Mouse (Mus musculus) stomach, embryonic 16.5 days (tissue): Measurements from ENCODE around the gene Cacna1a. TPM values are rescaled to one million over a fixed set of nuclear protein-coding genes. Genes with fewer than 3 reads are reported as not detected.
A peak's percentile ranks its signal among the peaks of the same experiment; 100 is the strongest.

Source experiments
- ATAC-seq: fragments of 200-750 bp; cut with Nextera tagmentation; 2 replicates; pipeline ENCODE4 v1.8.0; 2017; ENCODE audit warnings: moderate number of reproducible peaks, moderate TSS enrichment; ENCODE audit not compliant: insufficient read depth, low FRiP score
- H3K27ac ChIP-seq: fragments of 300-500 bp; sonication (generic); 2 replicates; pipeline ENCODE4 v1.5.1; 2014; ENCODE audit warnings: low read length
- H3K27me3 ChIP-seq: fragments of 300-500 bp; sonication (generic); 2 replicates; pipeline ENCODE4 v1.6.1; 2014; ENCODE audit warnings: low read length, control low read depth, mixed read lengths; ENCODE audit not compliant: control insufficient read depth, insufficient read depth
- H3K36me3 ChIP-seq: fragments of 300-500 bp; sonication (generic); 2 replicates; pipeline ENCODE4 v1.6.1; 2014; ENCODE audit warnings: low read length; ENCODE audit not compliant: control insufficient read depth, insufficient read depth
- H3K4me1 ChIP-seq: fragments of 300-500 bp; sonication (generic); 2 replicates; pipeline ENCODE4 v1.6.1; 2014; ENCODE audit warnings: low read length, control low read depth, mixed read lengths; ENCODE audit not compliant: control insufficient read depth, insufficient read depth
- H3K4me2 ChIP-seq: fragments of 300-500 bp; sonication (generic); 2 replicates; pipeline ENCODE4 v1.6.1; 2014; ENCODE audit warnings: low read depth, low read length, mixed read lengths
- H3K4me3 ChIP-seq: fragments of 300-500 bp; sonication (generic); replicated peaks from 2 replicates; pipeline ENCODE4 v1.5.1; 2014; ENCODE audit warnings: mild to moderate bottlenecking, low read length
- H3K9ac ChIP-seq: fragments of 300-500 bp; sonication (generic); 2 replicates; pipeline ENCODE4 v1.6.1; 2014; ENCODE audit warnings: low read length
- H3K9me3 ChIP-seq: fragments of 300-500 bp; sonication (generic); replicated peaks from 2 replicates; pipeline ENCODE4 v1.6.1; 2016; ENCODE audit warnings: low read length, control low read depth; ENCODE audit not compliant: control insufficient read depth
- WGBS: fragments of 180-500 bp; shearing (Covaris S2); extraction: QIAGEN DNeasy Blood & Tissue Kit; methylation state at CpG from one replicate; pipeline ENCODE4 v1.1.7; 2014; 5-methylcytosine and 5-hydroxymethylcytosine counted together
- polyA plus RNA-seq: library from polyadenylated mRNA; unstranded; fragments of >200 nt; fragmentation: Nextera tagmentation; extraction: Ambion mirVana; gene quantifications from 2 replicates; pipeline ENCODE4 v1.2.1, GENCODE M21; 2015

Gene Cacna1a
- polyA plus RNA-seq, 1 experiment from 2014 or later, result 2.0 TPM

DNA sequence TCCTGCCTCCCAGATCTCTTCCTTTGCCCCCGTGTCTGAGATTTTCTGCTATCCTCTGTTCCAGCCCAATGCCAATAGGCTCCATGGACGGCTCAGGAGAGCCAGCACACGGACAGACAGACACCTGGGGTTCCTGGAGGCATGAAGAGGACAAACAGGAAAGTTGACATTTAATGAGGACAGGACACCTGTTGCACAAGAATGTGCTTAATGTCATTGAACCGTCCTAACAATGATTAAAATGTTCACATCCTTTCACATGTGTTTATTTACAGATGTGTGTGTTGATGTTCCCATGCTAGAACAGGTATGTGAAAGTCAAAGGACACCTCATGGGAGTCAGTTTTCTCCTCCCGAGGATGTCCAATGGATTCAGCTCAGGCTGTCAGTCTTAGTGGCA lies 254.8 kb downstream of the Cacna1a start:
- Histone ChIP-seq H3K9me3 (no peaks in the 10 kb centered on the region), H3K4me3 (no peak overlapping the region), H3K4me2 (no peak overlapping the region), H3K4me1 (peaks cover 11% of the 10 kb centered on the region), H3K27me3 (no peaks in the 10 kb centered on the region), H3K9ac (no peak overlapping the region), H3K27ac (no peak overlapping the region), H3K36me3 (no peaks in the 10 kb centered on the region)
- WGBS, result 56% methylated on average over 5 of the region's 5 CpGs
- no peak for ATAC-seq

DNA sequence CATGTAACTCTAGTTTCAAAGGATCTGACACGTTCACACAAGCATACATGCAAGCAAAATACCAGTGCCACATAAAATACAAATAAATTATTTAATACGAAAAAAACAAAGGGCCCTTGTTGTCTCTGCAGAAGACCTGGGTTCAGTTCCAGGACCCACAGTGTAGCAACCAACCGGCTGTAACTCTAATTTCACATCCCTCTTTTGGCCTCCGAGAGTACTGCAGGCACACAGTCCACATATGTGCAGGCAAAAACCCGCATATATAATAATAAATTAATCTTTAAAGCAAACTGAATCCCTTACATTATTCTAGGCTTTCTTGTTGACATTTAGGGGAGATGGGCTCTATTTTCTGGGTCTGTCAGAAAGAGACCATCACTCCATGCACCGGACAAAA lies 258.6 kb downstream of the Cacna1a start:
- H3K27ac ChIP-seq, result no peak overlapping the region

GRCm38 (mm10) chr8:84647461-84647901 lies 259.2 kb downstream of the Cacna1a start:
- Histone ChIP-seq H3K4me1 (peaks cover 9% of the 10 kb centered on the region), H3K36me3 (no peaks in the 10 kb centered on the region), H3K4me2 (peak overlapping the region; percentile 51), H3K4me3 (peak overlapping the region; percentile 21), H3K27me3 (no peaks in the 10 kb centered on the region), H3K27ac (no peak overlapping the region), H3K9ac (0 out of 2 replicates have a peak overlapping the region, but pooled peaks have one; percentile 46), H3K9me3 (no peaks in the 10 kb centered on the region)
- 3% methylated on average over 14 of the region's 14 CpGs for WGBS
- no peak; the same call in 1 of the 2 replicates for ATAC-seq

More for the DNA sequence above, 258.6 kb downstream of the Cacna1a start:
- 58% methylated on average over 6 of the region's 6 CpGs for WGBS
- Histone ChIP-seq H3K36me3 (no peaks in the 10 kb centered on the region), H3K27me3 (no peaks in the 10 kb centered on the region), H3K9ac (no peak overlapping the region), H3K9me3 (no peaks in the 10 kb centered on the region), H3K4me2 (0 out of 2 replicates have a peak overlapping the region, but pooled peaks have one; percentile 51), H3K4me3 (no peak overlapping the region), H3K4me1 (peaks cover 9% of the 10 kb centered on the region)
- ATAC-seq, result no peak

DNA sequence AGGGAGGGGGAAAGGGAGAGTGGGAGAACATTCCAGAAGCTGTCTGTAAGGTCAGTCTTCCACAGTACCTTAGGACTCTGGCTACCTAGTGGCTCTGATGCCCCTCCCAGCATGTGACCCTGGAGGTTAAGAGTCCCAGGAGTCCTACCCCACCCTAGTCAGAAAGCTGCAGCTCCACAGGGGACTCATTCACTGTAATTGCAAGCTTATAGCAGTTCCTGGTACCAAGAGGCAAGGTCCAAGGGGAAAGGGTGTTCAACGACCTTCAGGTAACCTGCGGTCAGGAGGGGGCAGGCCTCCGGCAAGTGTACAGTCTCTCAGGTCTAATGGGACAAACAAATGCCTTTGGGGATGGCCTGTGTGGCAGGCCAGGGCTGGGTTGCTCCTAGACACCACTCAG lies 262.0 kb downstream of the Cacna1a start:
- Histone ChIP-seq H3K27me3 (no peaks in the 10 kb centered on the region), H3K36me3 (no peaks in the 10 kb centered on the region), H3K9ac (no peak overlapping the region; the same call in 1 of the 2 replicates), H3K27ac (peak overlapping the region; percentile 14; the same call in 1 of the 2 replicates), H3K9me3 (no peaks in the 10 kb centered on the region), H3K4me3 (no peak overlapping the region), H3K4me2 (no peak overlapping the region), H3K4me1 (peaks cover 14% of the 10 kb centered on the region)
- WGBS, result 39% methylated on average over 3 of the region's 3 CpGs
- ATAC-seq, result no peak

- Histone ChIP-seq H3K4me1 (peaks cover 30% of the 10 kb centered on the region), H3K4me3 (no peak overlapping the region), H3K9ac (no peak overlapping the region), H3K4me2 (no peak overlapping the region), H3K9me3 (no peaks in the 10 kb centered on the region), H3K36me3 (no peaks in the 10 kb centered on the region), H3K27ac (no peak overlapping the region), H3K27me3 (no peaks in the 10 kb centered on the region)
- ATAC-seq, result no peak
- 64% methylated on average over 9 of the region's 9 CpGs for WGBS
Observed at GRCm38 (mm10) chr8:84653092-84653631, 264.9 kb downstream of the Cacna1a start.

GRCm38 (mm10) chr8:84654597-84654996 lies 266.4 kb downstream of the Cacna1a start:
- Histone ChIP-seq H3K36me3 (no peaks in the 10 kb centered on the region), H3K4me3 (no peak overlapping the region), H3K4me1 (peaks cover 38% of the 10 kb centered on the region), H3K9me3 (no peaks in the 10 kb centered on the region), H3K27me3 (no peaks in the 10 kb centered on the region), H3K9ac (no peak overlapping the region), H3K4me2 (no peak overlapping the region), H3K27ac (peak overlapping the region; percentile 99)
- ATAC-seq, result no peak
- WGBS, result 50% methylated on average over 4 of the region's 4 CpGs

DNA sequence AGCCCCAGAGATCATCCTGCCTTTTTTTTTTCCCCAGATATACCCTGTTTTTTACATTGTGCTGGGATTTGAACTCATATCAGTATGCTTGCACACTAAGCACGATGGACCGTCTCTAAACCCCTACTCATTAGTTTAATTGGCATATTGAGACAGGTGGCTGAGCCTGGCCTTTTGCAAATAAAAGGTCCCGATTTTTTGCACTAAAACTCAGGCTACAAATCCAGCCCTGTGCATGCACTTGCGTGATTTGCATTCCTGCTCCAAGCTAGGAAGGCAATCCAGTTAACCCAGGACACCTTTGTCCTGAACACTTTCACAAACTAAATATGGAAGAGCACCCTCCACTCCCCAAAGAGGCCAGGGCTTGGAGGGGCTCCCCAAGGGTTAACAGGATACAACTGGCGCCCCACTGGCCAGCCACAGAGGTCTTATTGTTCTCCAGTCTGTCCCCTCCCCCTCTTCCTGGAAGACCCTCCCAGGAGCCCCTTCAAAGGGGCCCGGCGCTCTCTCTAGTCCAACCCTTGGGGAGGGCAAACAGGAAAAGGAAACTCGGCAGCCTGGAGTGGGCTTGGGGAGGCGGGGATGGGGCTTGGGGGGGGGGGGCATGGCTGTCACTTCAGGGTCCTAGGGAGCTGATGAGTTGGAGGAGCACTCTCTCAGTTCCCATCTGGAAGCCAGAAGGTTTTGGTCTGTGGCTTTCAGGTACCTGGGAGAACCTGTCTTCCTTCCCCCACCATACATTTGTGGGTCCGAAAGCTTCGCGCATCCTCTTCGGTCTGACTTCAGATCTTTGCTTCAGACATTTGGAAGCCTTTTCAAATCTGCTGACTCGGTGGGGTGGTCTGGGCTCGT lies 267.3 kb downstream of the Cacna1a start:
- Histone ChIP-seq H3K27ac (peak overlapping the region; percentile 99), H3K27me3 (no peaks in the 10 kb centered on the region), H3K36me3 (no peaks in the 10 kb centered on the region), H3K9ac (peak overlapping the region; percentile 83), H3K4me2 (peak overlapping the region; percentile 85), H3K4me3 (peak overlapping the region; percentile 41), H3K4me1 (peaks cover 40% of the 10 kb centered on the region), H3K9me3 (no peaks in the 10 kb centered on the region)
- WGBS, result 3% methylated on average over 15 of the region's 15 CpGs
- ATAC-seq, result peak; percentile 61; the same call in 1 of the 2 replicates

- no peaks in the 10 kb centered on the region for H3K9me3 ChIP-seq
- H3K4me1 ChIP-seq, result peaks cover 40% of the 10 kb centered on the region
- no peaks in the 10 kb centered on the region for H3K36me3 ChIP-seq
- H3K4me2 ChIP-seq, result peak overlapping the region; percentile 85
- WGBS, result 1% methylated on average over 10 of the region's 10 CpGs
- H3K27me3 ChIP-seq, result no peaks in the 10 kb centered on the region
- H3K4me3 ChIP-seq, result peak overlapping the region; percentile 41
- ATAC-seq, result no peak
- peak overlapping the region; percentile 99 for H3K27ac ChIP-seq
- peak overlapping the region; percentile 83 for H3K9ac ChIP-seq
Observed at GRCm38 (mm10) chr8:84656191-84656525, 267.9 kb downstream of the Cacna1a start.

DNA sequence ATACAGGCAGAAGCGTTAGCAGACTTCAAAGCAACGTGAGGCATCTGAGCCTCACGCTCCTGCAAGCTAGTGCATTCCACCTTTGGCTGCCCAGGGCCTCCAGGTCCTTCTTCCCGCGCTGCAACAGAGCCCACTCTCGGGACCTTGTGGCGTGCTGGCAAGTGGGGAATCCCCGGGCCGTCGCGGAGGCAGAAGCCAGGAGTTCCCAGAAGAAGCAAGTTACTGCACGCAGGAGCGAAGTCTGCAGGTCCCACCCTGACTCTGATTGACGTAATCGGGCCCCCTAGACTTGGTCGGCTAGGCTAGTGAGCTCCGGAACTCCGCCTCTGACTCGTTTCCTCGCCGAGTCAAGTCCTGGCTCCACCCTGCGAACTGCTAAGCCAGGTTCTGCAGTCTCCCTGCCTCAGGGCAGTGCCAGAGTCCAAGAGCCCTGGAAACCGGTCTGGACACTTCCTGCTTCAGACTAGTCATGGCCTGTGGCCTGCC lies 268.4 kb downstream of the Cacna1a start:
- peak overlapping the region; percentile 99 for H3K27ac ChIP-seq
- peaks cover 40% of the 10 kb centered on the region for H3K4me1 ChIP-seq
- under 1% methylated on average over 23 of the region's 23 CpGs for WGBS
- H3K9me3 ChIP-seq, result no peaks in the 10 kb centered on the region
- H3K36me3 ChIP-seq, result no peaks in the 10 kb centered on the region
- no peaks in the 10 kb centered on the region for H3K27me3 ChIP-seq
- peak overlapping the region; percentile 85 for H3K4me2 ChIP-seq
- H3K4me3 ChIP-seq, result peak overlapping the region; percentile 41
- peak overlapping the region; percentile 83 for H3K9ac ChIP-seq
- ATAC-seq, result peak; percentile 85
